Mouse (Mus musculus): ENCODE measurements at regions not wholly inside any gene's neighbourhood (a gene's known extent, or its start where the extent isn't known, plus 50 kb on each side); places are given as distances from the start of the nearest gene placed in this dataset.

GRCm38 (mm10) chr2:50921002-50921401 is 227.9 kb downstream of the Rnd3 start:
- DNase-seq (ENCODE audit: low read depth): no peak

- DNase-seq (ENCODE audit: low read depth): no peak
Measured at GRCm38 (mm10) chr2:50916323-50917221, 232.3 kb downstream of the Rnd3 start.

- DNase-seq (ENCODE audit: low read depth): no peak
Measured at GRCm38 (mm10) chr2:50915149-50915548, 233.8 kb downstream of the Rnd3 start.

GRCm38 (mm10) chr2:50914176-50914575 is 234.7 kb downstream of the Rnd3 start:
- DNase-seq (ENCODE audit: low read depth): no peak

GRCm38 (mm10) chr2:50908762-50909161 is 240.1 kb downstream of the Rnd3 start:
- DNase-seq (ENCODE audit: low read depth): no peak

GRCm38 (mm10) chr2:50902701-50903100 is 246.2 kb downstream of the Rnd3 start:
- DNase-seq (ENCODE audit: low read depth): no peak

- no peak for DNase-seq (ENCODE audit: low read depth)
Measured at GRCm38 (mm10) chr2:50902220-50902619, 246.7 kb downstream of the Rnd3 start.

GRCm38 (mm10) chr2:50888992-50889391 is 259.9 kb downstream of the Rnd3 start:
- DNase-seq (ENCODE audit: low read depth): no peak

- DNase-seq (ENCODE audit: low read depth): no peak
Measured at GRCm38 (mm10) chr2:50887954-50888353, 261.0 kb downstream of the Rnd3 start.

GRCm38 (mm10) chr2:50885924-50886315 is 263.0 kb downstream of the Rnd3 start:
- DNase-seq (ENCODE audit: low read depth): no peak

GRCm38 (mm10) chr2:50885280-50885923 is 263.5 kb downstream of the Rnd3 start:
- no peak for DNase-seq (ENCODE audit: low read depth)

GRCm38 (mm10) chr2:50881514-50882038 is 267.3 kb downstream of the Rnd3 start:
- no peak for DNase-seq (ENCODE audit: low read depth)

GRCm38 (mm10) chr2:50880806-50881205 is 268.1 kb downstream of the Rnd3 start:
- no peak for DNase-seq (ENCODE audit: low read depth)

GRCm38 (mm10) chr2:50877716-50878115 is 271.2 kb downstream of the Rnd3 start:
- DNase-seq (ENCODE audit: low read depth): no peak

GRCm38 (mm10) chr2:50875072-50875471 is 273.8 kb downstream of the Rnd3 start:
- DNase-seq (ENCODE audit: low read depth): no peak

GRCm38 (mm10) chr2:50853538-50854244 is 295.2 kb downstream of the Rnd3 start:
- no peak for DNase-seq (ENCODE audit: low read depth)

- DNase-seq (ENCODE audit: low read depth): no peak
Measured at GRCm38 (mm10) chr2:50852413-50852919, 296.4 kb downstream of the Rnd3 start.

- no peak for DNase-seq (ENCODE audit: low read depth)
Measured at GRCm38 (mm10) chr2:50850071-50850470, 298.8 kb downstream of the Rnd3 start.

- no peak for DNase-seq (ENCODE audit: low read depth)
Measured at GRCm38 (mm10) chr2:50841881-50842280, 307.0 kb downstream of the Rnd3 start.

- no peak for DNase-seq (ENCODE audit: low read depth)
Measured at GRCm38 (mm10) chr2:50835511-50836320, 313.2 kb downstream of the Rnd3 start.

- no peak for DNase-seq (ENCODE audit: low read depth)
Measured at GRCm38 (mm10) chr2:50833791-50834190, 315.1 kb downstream of the Rnd3 start.

All from naive thymus-derived CD4-positive, alpha-beta T cell, adult 2 months (primary cell).